Mouse (Mus musculus) liver, postnatal 0 days (tissue): Measurements from ENCODE around the gene Myf6.

Source experiments
- CTCF ChIP-seq: sonication (generic); IDR thresholded peaks from 2 replicates; pipeline ENCODE4 v1.5.1; 2016; ENCODE audit warnings: antibody characterized with exemption, low read depth
- EP300 ChIP-seq: IDR thresholded peaks from 2 replicates; pipeline ENCODE4 v1.6.1; 2016; ENCODE audit warnings: antibody characterized with exemption, low read depth, mild to moderate bottlenecking

DNA sequence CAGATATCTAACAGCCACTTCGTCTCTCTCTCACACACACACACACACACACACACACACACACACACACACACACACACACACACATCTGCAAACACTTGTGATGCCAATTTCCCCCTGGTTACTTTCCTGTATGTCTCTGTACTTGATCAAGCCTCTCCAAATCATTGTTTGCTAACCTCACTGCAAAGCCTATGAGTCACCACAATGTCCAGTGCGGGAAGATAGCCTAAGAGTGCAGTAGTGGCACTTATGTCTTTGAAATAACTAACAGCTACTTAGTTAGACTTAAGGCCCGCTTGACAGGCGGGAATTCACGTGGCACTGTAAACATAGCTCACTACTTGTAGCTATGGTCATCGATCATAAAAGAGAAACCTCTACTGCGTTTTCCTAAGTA lies 26.7 kb downstream of the Myf6 start:
- TF ChIP-seq EP300 (no peak), CTCF (no peak)
